ENCODE assay signal across 9 mouse cellular contexts in genomic region chr11:9347724-9348123, GRCm38 (mm10).
DNase-seq lines count a peak whose midpoint lies in the region; ATAC-seq and TF ChIP-seq lines count a peak whose summit lies in the region.
"Had no signal": no experiment of that assay in that cellular context is flagged by ENCODE, and none has a peak within 500 bp of the region (broad histone marks: within the 10 kb centered on the region; RNA-seq: fewer than 3 reads in every experiment).

No protein-coding gene starts in this region.

- no peak for TF ChIP-seq EP300 in heart, adult 2 months (IDR thresholded peaks at IDR 0.05; ENCODE audit: insufficient read depth, low read depth, low read length)

- no peaks in the 10 kb centered on the region for H3K27me3 ChIP-seq in heart, adult 2 months (ENCODE audit: control insufficient read depth, insufficient read depth, low read length)
- H3K27me3 ChIP-seq in neural tube, embryonic 15.5 days (replicated peaks): no peaks in the 10 kb centered on the region
- H3K27me3 ChIP-seq in heart, embryonic 10.5 days (ENCODE audit: insufficient read depth, poor library complexity, severe bottlenecking): no peaks in the 10 kb centered on the region
- H3K27me3 ChIP-seq: stomach, embryonic 15.5 days had no signal

- peak; percentile 52 for TF ChIP-seq CTCF in heart, adult 2 months (IDR thresholded peaks at IDR 0.05)

- no peak overlapping the region for H3K4me3 ChIP-seq in heart, adult 2 months
- no peak overlapping the region for H3K4me3 ChIP-seq in neural tube, embryonic 15.5 days (replicated peaks)
- no peak overlapping the region for H3K4me3 ChIP-seq in heart, embryonic 10.5 days
- H3K4me3 ChIP-seq: stomach, embryonic 15.5 days had no signal

- H3K9ac ChIP-seq in heart, adult 2 months (ENCODE audit: low read depth, low read length): no peak overlapping the region
- no peak overlapping the region for H3K9ac ChIP-seq in neural tube, embryonic 15.5 days (replicated peaks)
- H3K9ac ChIP-seq: stomach, embryonic 15.5 days had no signal

- 39% methylated on average over 3 of the region's 3 CpGs for WGBS in heart, adult 2 months
- WGBS in neural tube, embryonic 15.5 days: 52% methylated on average over 3 of the region's 3 CpGs
- 44% methylated on average over 3 of the region's 3 CpGs for WGBS in heart, embryonic 10.5 days

- H3K4me2 ChIP-seq in neural tube, embryonic 15.5 days: no peak overlapping the region
- H3K4me2 ChIP-seq: stomach, embryonic 15.5 days had no signal

- TF ChIP-seq POLR2A in heart, adult 2 months (IDR thresholded peaks at IDR 0.05; ENCODE audit: insufficient read depth, low read depth, low read length): no peak

- H3K4me1 ChIP-seq in heart, adult 2 months (ENCODE audit: control insufficient read depth, insufficient read depth, low read length): no peaks in the 10 kb centered on the region
- no peaks in the 10 kb centered on the region for H3K4me1 ChIP-seq in neural tube, embryonic 15.5 days
- no peaks in the 10 kb centered on the region for H3K4me1 ChIP-seq in heart, embryonic 10.5 days
- H3K4me1 ChIP-seq: stomach, embryonic 15.5 days had no signal

- no peak for DNase-seq in heart, adult 2 months
- DNase-seq in heart, postnatal 25 days (ENCODE audit: low spot score): no peak
- peak; percentile 18 for DNase-seq in neural tube, embryonic 10.5 days (ENCODE audit: extremely low spot score, low spot score)
- peak; percentile 58 for DNase-seq in fat pad, adult 2 months (ENCODE audit: extremely low read depth, low read depth, low spot score)
- DNase-seq in lung, postnatal 36 days: peak; percentile 17
- DNase-seq in gastrocnemius, postnatal 14 days: no peak
- DNase-seq in heart, embryonic 10.5 days (ENCODE audit: low spot score): no peak

- H3K79me2 ChIP-seq in heart, adult 2 months (replicated peaks; ENCODE audit: control insufficient read depth, insufficient read depth, low read length): no peaks in the 10 kb centered on the region

- H3K27ac ChIP-seq in heart, adult 2 months: no peak overlapping the region
- H3K27ac ChIP-seq in neural tube, embryonic 15.5 days (replicated peaks): no peak overlapping the region
- no peak overlapping the region for H3K27ac ChIP-seq in heart, embryonic 10.5 days
- H3K27ac ChIP-seq: stomach, embryonic 15.5 days had no signal

- intact Hi-C loops in heart, adult 2 months (cut with DNase I): no loop called here
- intact Hi-C loops in heart, postnatal 25 days (cut with DNase I): no loop called here
- intact Hi-C loops in gastrocnemius, postnatal 14 days (cut with DNase I; ENCODE audit: low total_unique reads): no loop called here

- H3K36me3 ChIP-seq in heart, adult 2 months (ENCODE audit: control insufficient read depth, insufficient read depth, low read length): no peaks in the 10 kb centered on the region
- H3K36me3 ChIP-seq in neural tube, embryonic 15.5 days: no peaks in the 10 kb centered on the region
- H3K36me3 ChIP-seq in heart, embryonic 10.5 days: no peaks in the 10 kb centered on the region
- H3K36me3 ChIP-seq: stomach, embryonic 15.5 days had no signal

- H3K9me3 ChIP-seq in neural tube, embryonic 15.5 days (replicated peaks): no peaks in the 10 kb centered on the region
- H3K9me3 ChIP-seq in heart, embryonic 10.5 days: no peaks in the 10 kb centered on the region
- H3K9me3 ChIP-seq: stomach, embryonic 15.5 days had no signal

- ATAC-seq in neural tube, embryonic 15.5 days (ENCODE audit: low FRiP score): no peak

Comparison
In these comparisons a context has a peak if more than half of its experiments do, and no peak if none do; other contexts are left out.
1. DNase-seq: peak in neural tube, embryonic 10.5 days (single experiment), fat pad, adult 2 months (single experiment) and lung, postnatal 36 days (single experiment); none in heart, adult 2 months (0 of 2), heart, postnatal 25 days (single experiment), gastrocnemius, postnatal 14 days (single experiment) and heart, embryonic 10.5 days (single experiment).